Mouse (Mus musculus): ENCODE data around the gene Cdh19. TPM values are rescaled to one million over a fixed set of nuclear protein-coding genes. Genes with fewer than 3 reads are reported as not detected.

Cdh19 gene
- polyA plus RNA-seq (2015; fragmentation: Nextera tagmentation; extraction: Ambion mirVana), result 0.06 and 0.07 TPM in 2 replicates

GRCm38 (mm10) chr1:110977484-110977883 lies at the start of gene Cdh19:
Gene Cdh19, minus strand, starts transcription at chr1:110977584.
- Histone ChIP-seq H3K4me1 (replicated peaks; ENCODE audit: insufficient read depth, low read length) (no peaks in the 10 kb centered on the region), H3K9ac (ENCODE audit: low read depth, low read length) (no peak within 1 kb of the TSS), H3K9me3 (replicated peaks; ENCODE audit: low read length) (no peaks in the 10 kb centered on the region), H3K36me3 (ENCODE audit: insufficient read depth, low read length) (no peaks in the 10 kb centered on the region), H3K4me2 (ENCODE audit: low read length) (no peak within 1 kb of the TSS), H3K4me3 (replicated peaks; ENCODE audit: low read depth, low read length) (no peak within 1 kb of the TSS), H3K27me3 (ENCODE audit: insufficient read depth, low read length) (no peaks in the 10 kb centered on the region), H3K27ac (no peak within 1 kb of the TSS)
- ATAC-seq (replicated peaks; ENCODE audit: low FRiP score, low read depth) (no peak), DNase-seq (ENCODE audit: low spot score) (no peak)
- WGBS, result 62% methylated on average over 2 of the region's 2 CpGs
- TF ChIP-seq CTCF (IDR thresholded peaks at IDR 0.05; ENCODE audit: low read depth), result no peak

GRCm38 (mm10) chr1:111020434-111021060 lies 43.2 kb upstream of the Cdh19 start:
- no peaks in the 10 kb centered on the region for H3K4me1 ChIP-seq (replicated peaks; ENCODE audit: insufficient read depth, low read length)
- no peaks in the 10 kb centered on the region for H3K9me3 ChIP-seq (replicated peaks; ENCODE audit: low read length)
- H3K36me3 ChIP-seq (ENCODE audit: insufficient read depth, low read length), result no peaks in the 10 kb centered on the region
- H3K27me3 ChIP-seq (ENCODE audit: insufficient read depth, low read length), result no peaks in the 10 kb centered on the region
- DNase-seq (ENCODE audit: low spot score) (no peak), ATAC-seq (replicated peaks; ENCODE audit: low FRiP score, low read depth) (no peak)
- H3K27ac ChIP-seq, result no peak overlapping the region
- H3K4me2 ChIP-seq (ENCODE audit: low read length), result no peak overlapping the region
- no peak for TF ChIP-seq CTCF (IDR thresholded peaks at IDR 0.05; ENCODE audit: low read depth)
- 61% methylated on average over 3 of the region's 3 CpGs for WGBS
- H3K4me3 ChIP-seq (replicated peaks; ENCODE audit: low read depth, low read length), result no peak overlapping the region
- H3K9ac ChIP-seq (ENCODE audit: low read depth, low read length), result no peak overlapping the region

GRCm38 (mm10) chr1:111017640-111018039 lies 40.3 kb upstream of the Cdh19 start:
- Histone ChIP-seq H3K9ac (ENCODE audit: low read depth, low read length) (no peak overlapping the region), H3K27me3 (ENCODE audit: insufficient read depth, low read length) (no peaks in the 10 kb centered on the region), H3K27ac (no peak overlapping the region), H3K4me2 (ENCODE audit: low read length) (no peak overlapping the region), H3K9me3 (replicated peaks; ENCODE audit: low read length) (no peaks in the 10 kb centered on the region), H3K36me3 (ENCODE audit: insufficient read depth, low read length) (no peaks in the 10 kb centered on the region), H3K4me1 (replicated peaks; ENCODE audit: insufficient read depth, low read length) (no peaks in the 10 kb centered on the region), H3K4me3 (replicated peaks; ENCODE audit: low read depth, low read length) (no peak overlapping the region)
- TF ChIP-seq CTCF (IDR thresholded peaks at IDR 0.05; ENCODE audit: low read depth), result no peak
- ATAC-seq (replicated peaks; ENCODE audit: low FRiP score, low read depth), result no peak
- no peak for DNase-seq (ENCODE audit: low spot score)

- no peak overlapping the region for H3K9ac ChIP-seq (ENCODE audit: low read depth, low read length)
- no peaks in the 10 kb centered on the region for H3K4me1 ChIP-seq (replicated peaks; ENCODE audit: insufficient read depth, low read length)
- H3K4me2 ChIP-seq (ENCODE audit: low read length), result no peak overlapping the region
- no peak for ATAC-seq (replicated peaks; ENCODE audit: low FRiP score, low read depth)
- no peak overlapping the region for H3K4me3 ChIP-seq (replicated peaks; ENCODE audit: low read depth, low read length)
- no peaks in the 10 kb centered on the region for H3K27me3 ChIP-seq (ENCODE audit: insufficient read depth, low read length)
- H3K36me3 ChIP-seq (ENCODE audit: insufficient read depth, low read length), result no peaks in the 10 kb centered on the region
- no peak for TF ChIP-seq CTCF (IDR thresholded peaks at IDR 0.05; ENCODE audit: low read depth)
- no peak overlapping the region for H3K27ac ChIP-seq
- H3K9me3 ChIP-seq (replicated peaks; ENCODE audit: low read length), result no peaks in the 10 kb centered on the region
- DNase-seq (ENCODE audit: low spot score), result no peak
Measured at GRCm38 (mm10) chr1:110989824-110990223, 12.4 kb upstream of the Cdh19 start.

GRCm38 (mm10) chr1:110969201-110969600 lies 8.2 kb downstream of the Cdh19 start:
- no peak for ATAC-seq (replicated peaks; ENCODE audit: low FRiP score, low read depth)
- no peaks in the 10 kb centered on the region for H3K9me3 ChIP-seq (replicated peaks; ENCODE audit: low read length)
- H3K27ac ChIP-seq, result no peak overlapping the region
- no peak overlapping the region for H3K9ac ChIP-seq (ENCODE audit: low read depth, low read length)
- H3K27me3 ChIP-seq (ENCODE audit: insufficient read depth, low read length), result no peaks in the 10 kb centered on the region
- no peak for DNase-seq (ENCODE audit: low spot score)
- H3K36me3 ChIP-seq (ENCODE audit: insufficient read depth, low read length), result no peaks in the 10 kb centered on the region
- H3K4me1 ChIP-seq (replicated peaks; ENCODE audit: insufficient read depth, low read length), result no peaks in the 10 kb centered on the region
- WGBS, result 81% methylated on average over 2 of the region's 2 CpGs
- H3K4me3 ChIP-seq (replicated peaks; ENCODE audit: low read depth, low read length), result no peak overlapping the region
- H3K4me2 ChIP-seq (ENCODE audit: low read length), result no peak overlapping the region
- no peak for TF ChIP-seq CTCF (IDR thresholded peaks at IDR 0.05; ENCODE audit: low read depth)

- ATAC-seq (replicated peaks; ENCODE audit: low FRiP score, low read depth), result no peak
- TF ChIP-seq CTCF (IDR thresholded peaks at IDR 0.05; ENCODE audit: low read depth), result no peak
- H3K36me3 ChIP-seq (ENCODE audit: insufficient read depth, low read length), result no peaks in the 10 kb centered on the region
- no peak overlapping the region for H3K4me2 ChIP-seq (ENCODE audit: low read length)
- 89% methylated on average over 1 of the region's 1 CpGs for WGBS
- no peak for DNase-seq (ENCODE audit: low spot score)
- no peak overlapping the region for H3K9ac ChIP-seq (ENCODE audit: low read depth, low read length)
- H3K9me3 ChIP-seq (replicated peaks; ENCODE audit: low read length), result no peaks in the 10 kb centered on the region
- H3K27ac ChIP-seq, result no peak overlapping the region
- no peak overlapping the region for H3K4me3 ChIP-seq (replicated peaks; ENCODE audit: low read depth, low read length)
- no peaks in the 10 kb centered on the region for H3K27me3 ChIP-seq (ENCODE audit: insufficient read depth, low read length)
- H3K4me1 ChIP-seq (replicated peaks; ENCODE audit: insufficient read depth, low read length), result no peaks in the 10 kb centered on the region
Measured at GRCm38 (mm10) chr1:110909752-110910151, 67.6 kb downstream of the Cdh19 start.

- no peaks in the 10 kb centered on the region for H3K27me3 ChIP-seq (ENCODE audit: insufficient read depth, low read length)
- no peak for TF ChIP-seq CTCF (IDR thresholded peaks at IDR 0.05; ENCODE audit: low read depth)
- DNase-seq (ENCODE audit: low spot score) (no peak), ATAC-seq (replicated peaks; ENCODE audit: low FRiP score, low read depth) (no peak)
- no peaks in the 10 kb centered on the region for H3K9me3 ChIP-seq (replicated peaks; ENCODE audit: low read length)
- H3K4me2 ChIP-seq (ENCODE audit: low read length), result no peak overlapping the region
- H3K4me3 ChIP-seq (replicated peaks; ENCODE audit: low read depth, low read length), result no peak overlapping the region
- no peaks in the 10 kb centered on the region for H3K4me1 ChIP-seq (replicated peaks; ENCODE audit: insufficient read depth, low read length)
- H3K27ac ChIP-seq, result no peak overlapping the region
- no peaks in the 10 kb centered on the region for H3K36me3 ChIP-seq (ENCODE audit: insufficient read depth, low read length)
- WGBS, result 69% methylated on average over 1 of the region's 1 CpGs
- no peak overlapping the region for H3K9ac ChIP-seq (ENCODE audit: low read depth, low read length)
Measured at GRCm38 (mm10) chr1:110909218-110909617, 68.2 kb downstream of the Cdh19 start.
